Mouse (Mus musculus) liver, adult 2 months (tissue): ENCODE results near the gene Aurkb.

ENCODE experiments used
- CTCF ChIP-seq: fragments of 200-500 bp; IDR thresholded peaks from 2 replicates; pipeline ENCODE4 v1.5.1; 2011; ENCODE audit warnings: low read depth, low read length, control low read depth
- POLR2A ChIP-seq: fragments of 200-500 bp; IDR thresholded peaks from 2 replicates; pipeline ENCODE4 v1.6.1; 2011; ENCODE audit warnings: low read length, control low read depth; ENCODE audit not compliant: insufficient read depth; ENCODE audit errors: extremely low read depth

DNA sequence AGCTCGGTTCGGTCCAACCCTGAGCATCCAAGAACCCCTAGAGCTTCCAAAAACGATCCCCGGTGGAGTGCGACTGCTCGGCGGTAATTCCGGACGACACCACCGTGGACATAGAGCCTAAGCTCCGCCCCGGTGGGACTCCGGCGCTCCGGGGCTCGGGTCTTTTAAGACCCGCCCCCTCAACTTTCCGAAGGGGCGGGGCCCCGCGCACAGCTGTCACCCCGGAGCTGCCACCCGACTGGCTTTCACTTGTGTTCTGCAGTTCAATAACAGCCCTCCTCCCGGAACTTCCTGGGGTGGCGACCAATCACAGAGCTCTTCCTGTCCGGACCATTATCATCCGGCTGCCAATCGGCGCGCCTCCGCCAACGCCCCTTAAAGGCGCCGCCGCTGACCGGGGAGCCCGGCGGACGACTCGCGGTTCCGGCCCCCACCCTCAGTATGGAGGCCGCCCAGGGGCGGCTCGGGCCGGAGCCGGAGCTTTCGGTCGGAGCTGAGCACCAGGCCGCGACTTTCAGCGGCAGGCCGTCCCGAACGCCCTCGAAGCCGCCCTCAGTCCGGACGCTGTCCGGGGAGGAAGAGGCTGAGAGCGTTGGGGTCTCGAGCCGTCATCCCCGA is 14.0 kb downstream of the Aurkb start, which contains the start of gene Borcs6:
- TF ChIP-seq CTCF (no peak), POLR2A (peak; percentile 79)
